ENCODE assay signal across 10 mouse cellular contexts in the genomic region with DNA sequence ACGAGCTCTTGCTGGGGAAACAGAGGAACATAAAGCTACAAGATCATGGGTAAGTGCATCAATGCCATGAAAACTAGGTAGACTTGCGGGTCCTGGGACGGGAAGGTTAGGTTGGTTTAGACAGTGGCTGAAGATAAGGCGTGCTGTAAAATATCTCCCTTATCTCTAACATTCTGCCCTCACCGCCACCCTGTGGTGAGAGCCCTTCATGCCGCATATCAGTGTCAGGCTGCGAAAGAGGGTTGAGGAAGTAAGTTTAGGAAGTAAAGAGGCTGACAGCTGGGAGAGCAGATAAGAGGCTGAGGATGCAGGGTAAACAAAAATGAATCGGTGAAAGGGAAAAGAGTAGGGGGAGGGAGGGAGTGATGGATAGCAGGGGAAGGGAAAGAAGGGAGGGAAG. TPM values are rescaled to one million over a fixed set of nuclear protein-coding genes. Genes with fewer than 3 reads are reported as not detected.
DNase-seq lines count a peak whose midpoint lies in the region; ATAC-seq lines count a peak whose summit lies in the region.
"Had no signal": no experiment of that assay in that cellular context is flagged by ENCODE, and none has a peak within 500 bp of the region (broad histone marks: within the 10 kb centered on the region; RNA-seq: fewer than 3 reads in every experiment).

No protein-coding gene starts in this region.

- DNase-seq in lung, postnatal 10 days: peak; percentile 14
- no peak for DNase-seq in lung, postnatal 36 days
- peak; percentile 22 for DNase-seq in c-Kit-positive CD71-positive TER-119-positive erythroid progenitor cells, embryonic 14.5 days (ENCODE audit: low spot score)
- peak; percentile 32 for DNase-seq in yolk sac, embryonic 10.5 days (ENCODE audit: low spot score)
- no peak for DNase-seq in kidney, postnatal 25 days
- DNase-seq in cerebellum, postnatal 25 days: no peak
- DNase-seq: cerebellum, adult 9-11 months had no signal

- ATAC-seq in megakaryocyte, adult 5-6 weeks (ENCODE audit: poor library complexity, severe bottlenecking): peak; percentile 95
- ATAC-seq: forebrain, embryonic 16.5 days; hindbrain, embryonic 16.5 days had no signal

RNA-seq across cellular contexts. Expression of a gene that starts 26.9 kb away (rescaled TPM):
- not detected in 2 replicates for total RNA-seq in megakaryocyte, adult 5-6 weeks (2015)
- total RNA-seq in megakaryocyte, adult 5-6 weeks (2017): not detected in 2 replicates

Comparison
In these comparisons a context has a peak if more than half of its experiments do, and no peak if none do; other contexts are left out.
1. DNase-seq: peak in lung, postnatal 10 days (single experiment), c-Kit-positive CD71-positive TER-119-positive erythroid progenitor cells, embryonic 14.5 days (single experiment) and yolk sac, embryonic 10.5 days (single experiment); none in lung, postnatal 36 days (single experiment), kidney, postnatal 25 days (0 of 2) and cerebellum, postnatal 25 days (0 of 2).